Mouse (Mus musculus) liver, embryonic 16.5 days (tissue): ENCODE results near the gene Ankzf1. TPM values are rescaled to one million over a fixed set of nuclear protein-coding genes. Genes with fewer than 3 reads are reported as not detected.

Experiments used
- ATAC-seq: fragments of 200-750 bp; cut with Nextera tagmentation; 2 replicates; pipeline ENCODE4 v1.8.0; 2017; ENCODE audit warnings: low read depth, mild to moderate bottlenecking, moderate number of reproducible peaks, moderate library complexity
- H3K27ac ChIP-seq: fragments of 300-500 bp; sonication (generic); 2 replicates; pipeline ENCODE4 v1.5.1; 2014; ENCODE audit warnings: mild to moderate bottlenecking, low read length
- H3K27me3 ChIP-seq: fragments of 300-500 bp; sonication (generic); 2 replicates; pipeline ENCODE4 v1.6.1; 2014; ENCODE audit warnings: low read depth, low read length, mixed read lengths; ENCODE audit not compliant: control insufficient read depth, insufficient read depth
- H3K36me3 ChIP-seq: fragments of 300-500 bp; sonication (generic); 2 replicates; pipeline ENCODE4 v1.6.1; 2014; ENCODE audit warnings: mild to moderate bottlenecking; ENCODE audit not compliant: control insufficient read depth, insufficient read depth
- H3K4me1 ChIP-seq: fragments of 300-500 bp; sonication (generic); 2 replicates; pipeline ENCODE4 v1.6.1; 2014; ENCODE audit warnings: low read depth, low read length, mixed read lengths; ENCODE audit not compliant: control insufficient read depth
- H3K4me2 ChIP-seq: fragments of 300-500 bp; sonication (generic); 2 replicates; pipeline ENCODE4 v1.6.1; 2014; ENCODE audit warnings: low read depth, low read length, mixed read lengths
- H3K4me3 ChIP-seq: fragments of 300-500 bp; sonication (generic); 2 replicates; pipeline ENCODE4 v1.5.1; 2014; ENCODE audit warnings: low read depth, mild to moderate bottlenecking, low read length
- H3K9ac ChIP-seq: fragments of 300-500 bp; sonication (generic); 2 replicates; pipeline ENCODE4 v1.6.1; 2014; ENCODE audit warnings: low read depth, low read length
- H3K9me3 ChIP-seq: fragments of 300-500 bp; sonication (generic); replicated peaks from 2 replicates; pipeline ENCODE4 v1.6.1; 2016; ENCODE audit warnings: low read length; ENCODE audit not compliant: control insufficient read depth
- WGBS: fragments of 180-500 bp; shearing (Covaris S2); extraction: QIAGEN DNeasy Blood & Tissue Kit; methylation state at CpG from one replicate; pipeline ENCODE4 v1.1.7; 2014; ENCODE audit not compliant: insufficient replicate concordance; 5-methylcytosine and 5-hydroxymethylcytosine counted together
- polyA plus RNA-seq: library from polyadenylated mRNA; unstranded; fragments of >200 nt; fragmentation: Nextera tagmentation; extraction: Ambion mirVana; gene quantifications from 2 replicates; pipeline ENCODE4 v1.2.1, GENCODE M21; 2015

Gene Ankzf1
- polyA plus RNA-seq, 1 experiment from 2014 or later, result 12.0 TPM

- 88% methylated on average over 11 of the region's 11 CpGs for WGBS
- H3K27me3 ChIP-seq, result no peaks in the 10 kb centered on the region
- no peaks in the 10 kb centered on the region for H3K9me3 ChIP-seq
- H3K27ac ChIP-seq, result no peak overlapping the region
- H3K36me3 ChIP-seq, result peaks cover 68% of the 10 kb centered on the region
- ATAC-seq, result no peak
- no peak overlapping the region for H3K9ac ChIP-seq
- no peak overlapping the region for H3K4me2 ChIP-seq
- peaks cover 28% of the 10 kb centered on the region for H3K4me1 ChIP-seq
- no peak overlapping the region for H3K4me3 ChIP-seq
Observed at GRCm38 (mm10) chr1:75185495-75185894, 6.5 kb upstream of the Ankzf1 start.

- Histone ChIP-seq H3K36me3 (peaks cover 57% of the 10 kb centered on the region), H3K9ac (no peak overlapping the region)
Observed at GRCm38 (mm10) chr1:75187126-75187525, 4.8 kb upstream of the Ankzf1 start.

GRCm38 (mm10) chr1:75187914-75188483 is 4.0 kb upstream of the Ankzf1 start:
- no peak for ATAC-seq
- Histone ChIP-seq H3K4me3 (no peak overlapping the region), H3K27me3 (no peaks in the 10 kb centered on the region), H3K27ac (peak overlapping the region; percentile 37; the same call in 1 of the 2 replicates), H3K9me3 (no peaks in the 10 kb centered on the region), H3K4me1 (peaks cover 29% of the 10 kb centered on the region), H3K4me2 (no peak overlapping the region), H3K9ac (no peak overlapping the region), H3K36me3 (peaks cover 48% of the 10 kb centered on the region)
- 24% methylated on average over 2 of the region's 2 CpGs for WGBS

More at GRCm38 (mm10) chr1:75187126-75187525, 4.8 kb upstream of the Ankzf1 start:
- H3K4me3 ChIP-seq, result no peak overlapping the region
- H3K4me2 ChIP-seq, result no peak overlapping the region
- H3K4me1 ChIP-seq, result peaks cover 28% of the 10 kb centered on the region
- no peaks in the 10 kb centered on the region for H3K27me3 ChIP-seq
- H3K9me3 ChIP-seq, result no peaks in the 10 kb centered on the region
- ATAC-seq, result no peak
- H3K27ac ChIP-seq, result no peak overlapping the region

- ATAC-seq, result 0 out of 2 replicates have a peak, but pooled peaks have one; percentile 4
- Histone ChIP-seq H3K4me1 (peaks cover 35% of the 10 kb centered on the region), H3K4me2 (peak overlapping the region; percentile 81), H3K9me3 (no peaks in the 10 kb centered on the region), H3K9ac (peak overlapping the region; percentile 98), H3K36me3 (peaks cover 24% of the 10 kb centered on the region), H3K27ac (peak overlapping the region; percentile 94), H3K4me3 (peak overlapping the region; percentile 94), H3K27me3 (no peaks in the 10 kb centered on the region)
- WGBS, result 18% methylated on average over 2 of the region's 2 CpGs
Observed at GRCm38 (mm10) chr1:75190577-75190976, 1.4 kb upstream of the Ankzf1 start.

- H3K27me3 ChIP-seq, result no peaks in the 10 kb centered on the region
- peak overlapping the region; percentile 98 for H3K9ac ChIP-seq
- WGBS, result 35% methylated on average over 5 of the region's 5 CpGs
- H3K4me3 ChIP-seq, result peak overlapping the region; percentile 94
- H3K4me2 ChIP-seq, result peak overlapping the region; percentile 81
- H3K9me3 ChIP-seq, result no peaks in the 10 kb centered on the region
- H3K36me3 ChIP-seq, result peaks cover 23% of the 10 kb centered on the region
- ATAC-seq, result peak; percentile 0; the same call in 1 of the 2 replicates
- peak overlapping the region; percentile 94 for H3K27ac ChIP-seq
- peaks cover 35% of the 10 kb centered on the region for H3K4me1 ChIP-seq
Observed at GRCm38 (mm10) chr1:75191258-75191621, 711 bp upstream of the Ankzf1 start.

GRCm38 (mm10) chr1:75192452-75192851 is 501 bp downstream of the Ankzf1 start:
- H3K4me2 ChIP-seq, result peak overlapping the region; percentile 91
- WGBS, result 0% methylated on average over 19 of the region's 19 CpGs
- peak overlapping the region; percentile 98 for H3K27ac ChIP-seq
- peaks cover 35% of the 10 kb centered on the region for H3K4me1 ChIP-seq
- H3K36me3 ChIP-seq, result peaks cover 14% of the 10 kb centered on the region
- H3K9ac ChIP-seq, result peak overlapping the region; percentile 88
- H3K9me3 ChIP-seq, result no peaks in the 10 kb centered on the region
- H3K4me3 ChIP-seq, result peak overlapping the region; percentile 94
- H3K27me3 ChIP-seq, result no peaks in the 10 kb centered on the region
- peak; percentile 39 for ATAC-seq

GRCm38 (mm10) chr1:75201236-75201635 is 9.3 kb downstream of the Ankzf1 start:
- no peak for ATAC-seq
- Histone ChIP-seq H3K4me1 (no peaks in the 10 kb centered on the region), H3K4me3 (no peak overlapping the region)

GRCm38 (mm10) chr1:75208967-75209678 is 17.2 kb downstream of the Ankzf1 start:
- Histone ChIP-seq H3K27me3 (no peaks in the 10 kb centered on the region), H3K4me3 (peak overlapping the region; percentile 59), H3K4me2 (peak overlapping the region; percentile 97), H3K4me1 (peaks cover 50% of the 10 kb centered on the region), H3K9me3 (no peaks in the 10 kb centered on the region), H3K9ac (peak overlapping the region; percentile 94), H3K36me3 (peaks cover 14% of the 10 kb centered on the region), H3K27ac (peak overlapping the region; percentile 22; the same call in 1 of the 2 replicates)
- 10% methylated on average over 34 of the region's 34 CpGs for WGBS
- ATAC-seq, result no peak

More at GRCm38 (mm10) chr1:75201236-75201635, 9.3 kb downstream of the Ankzf1 start:
- 73% methylated on average over 1 of the region's 1 CpGs for WGBS
- Histone ChIP-seq H3K27ac (no peak overlapping the region), H3K36me3 (peaks cover 14% of the 10 kb centered on the region), H3K9me3 (no peaks in the 10 kb centered on the region), H3K4me2 (no peak overlapping the region), H3K9ac (no peak overlapping the region), H3K27me3 (no peaks in the 10 kb centered on the region)
